Mouse (Mus musculus) CH12.LX (cell line): ENCODE data around the gene Mmp23. TPM values are rescaled to one million over a fixed set of nuclear protein-coding genes. Genes with fewer than 3 reads are reported as not detected.
A peak's percentile ranks its signal among the peaks of the same experiment; 100 is the strongest.

ENCODE experiments used
- DNase-seq: peaks from one replicate; pipeline ENCODE4 v3.0.0-alpha.2; 2013; ENCODE audit errors: extremely low read depth
- H3K27ac ChIP-seq: 2 replicates; pipeline ENCODE4 v1.5.1; 2012; ENCODE audit warnings: low read depth, mild to moderate bottlenecking, control low read depth, moderate library complexity; ENCODE audit not compliant: insufficient read depth
- H3K27me3 ChIP-seq: replicated peaks from 2 replicates; pipeline ENCODE3; 2012; ENCODE audit warnings: inconsistent platforms
- H3K36me3 ChIP-seq, 2 experiments: replicated peaks in 1 of 2; 2 replicates each; pipeline versions ENCODE3 to v1.6.1; 2012; ENCODE audit warnings: inconsistent platforms in 1 of 2, low read length in 1 of 2, mild to moderate bottlenecking in 1 of 2, mixed read lengths in 1 of 2, moderate library complexity in 1 of 2; ENCODE audit not compliant: control insufficient read depth in 1 of 2, insufficient read depth in 1 of 2
- H3K4me1 ChIP-seq, 2 experiments: 2 replicates each; pipeline ENCODE4 v1.6.1; 2012; ENCODE audit warnings: inconsistent platforms in 1 of 2, moderate library complexity in 1 of 2; ENCODE audit not compliant: insufficient read depth in 2 of 2, control insufficient read depth in 1 of 2
- H3K4me2 ChIP-seq: 2 replicates; pipeline ENCODE4 v1.6.1; 2012; ENCODE audit warnings: low read depth, mild to moderate bottlenecking, control low read depth; ENCODE audit not compliant: poor library complexity, insufficient read depth, severe bottlenecking
- H3K4me3 ChIP-seq, 3 experiments: fragments of 150-350 bp in 1 of 3; sonication (generic) in 1 of 3; replicated peaks in 1 of 3; 2 replicates each; pipeline versions ENCODE3 to v1.5.1; 2011 to 2012; ENCODE audit warnings: low read depth in 2 of 3, low read length in 2 of 3, mild to moderate bottlenecking in 2 of 3, moderate library complexity in 2 of 3, control low read depth in 1 of 3, improper control_type of control experiment in 1 of 3, inconsistent platforms in 1 of 3, mixed read lengths in 1 of 3; ENCODE audit not compliant: poor library complexity in 1 of 3
- H3K79me2 ChIP-seq: replicated peaks from 2 replicates; pipeline ENCODE4 v1.6.1; 2012; ENCODE audit warnings: mild to moderate bottlenecking, moderate library complexity; ENCODE audit not compliant: control insufficient read depth, poor library complexity, insufficient read depth, severe bottlenecking; ENCODE audit errors: extremely low read depth
- H3K9ac ChIP-seq: 2 replicates; pipeline ENCODE4 v1.6.1; 2012; ENCODE audit warnings: low read depth, mild to moderate bottlenecking, control low read depth, moderate library complexity; ENCODE audit not compliant: insufficient read depth
- H3K9me3 ChIP-seq: replicated peaks from 2 replicates; pipeline ENCODE3; 2012; ENCODE audit warnings: low read length, inconsistent platforms, mixed read lengths
- BHLHE40 ChIP-seq: IDR thresholded peaks from 2 replicates; pipeline ENCODE4 v1.6.1; 2011; ENCODE audit warnings: mild to moderate bottlenecking, low read depth, low read length, improper control_type of control experiment
- CHD1 ChIP-seq: IDR thresholded peaks from 2 replicates; pipeline ENCODE4 v1.6.1; 2012; ENCODE audit warnings: low read depth, low read length, improper control_type of control experiment, inconsistent platforms
- EP300 ChIP-seq: IDR thresholded peaks from 2 replicates; pipeline ENCODE4 v1.6.1; 2011; ENCODE audit warnings: low read length, improper control_type of control experiment
- MAX ChIP-seq: IDR thresholded peaks from 2 replicates; pipeline ENCODE4 v1.6.1; 2011; ENCODE audit warnings: low read length, improper control_type of control experiment
- NRF1 ChIP-seq: IDR thresholded peaks from 2 replicates; pipeline ENCODE4 v1.6.1; 2014; ENCODE audit warnings: low read depth, mild to moderate bottlenecking, inconsistent platforms, low read length, improper control_type of control experiment, moderate library complexity
- POLR2AphosphoS2 ChIP-seq: IDR thresholded peaks from 2 replicates; pipeline ENCODE4 v1.6.1; 2011; ENCODE audit warnings: low read depth, low read length, improper control_type of control experiment
- TBP ChIP-seq: conservative IDR thresholded peaks from 2 replicates; pipeline ENCODE4 v1.6.1; 2011; ENCODE audit warnings: low read depth, low read length, improper control_type of control experiment
- USF1 ChIP-seq: IDR thresholded peaks from 2 replicates; pipeline ENCODE4 v1.6.1; 2014; ENCODE audit warnings: low read depth, mild to moderate bottlenecking, inconsistent platforms, low read length, improper control_type of control experiment
- ZC3H11A ChIP-seq: IDR thresholded peaks from 2 replicates; pipeline ENCODE4 v1.6.1; 2012; ENCODE audit warnings: low read depth, mild to moderate bottlenecking, inconsistent platforms, low read length, improper control_type of control experiment
- ZNF384 ChIP-seq: IDR thresholded peaks from 2 replicates; pipeline ENCODE4 v1.6.1; 2012; ENCODE audit warnings: low read depth, low read length, improper control_type of control experiment, inconsistent platforms
- dilution Hi-C: fragments of 300-500 bp; cut with MboI; formaldehyde crosslinking; loops from 2 replicates; pipeline ENCODE4 v1.14.3; 2020; ENCODE audit warnings: low sequenced_read_pairs; ENCODE audit not compliant: extremely low pct_unique_long_range_greater_than_20kb, extremely low pct_ligation_motif_present
- in situ Hi-C: fragments of 300-500 bp; cut with MboI; formaldehyde crosslinking; loops from 3 replicates; pipeline ENCODE4 v1.14.3; 2019; ENCODE audit warnings: low sequenced_read_pairs, low pct_ligation_motif_present, low pct_unique_long_range_greater_than_20kb, mixed read lengths
- polyA plus RNA-seq: library from polyadenylated mRNA; unstranded; fragments of >175 nt; gene quantifications from 2 replicates; pipeline ENCODE4 v1.2.1, GENCODE M21; 2012; ENCODE audit warnings: low read depth; ENCODE audit not compliant: insufficient read length
- total RNA-seq, 2 experiments: library from RNA; depleted of rRNA; stranded (reverse); fragments of 300-350 nt in 1 of 2; fragments of >200 nt in 1 of 2; gene quantifications; 2 replicates each; pipeline ENCODE4 v1.2.3; 2012 to 2014

The Mmp23 gene
- total and polyA plus RNA-seq, 3 experiments = 1.1 to 7.9 (median 2.0) TPM

- TF ChIP-seq BHLHE40 = 0 out of 2 replicates have a peak, but pooled peaks have one; percentile 9
- peak; percentile 87 for TF ChIP-seq ZNF384
- TF ChIP-seq USF1 = no peak
- peak; percentile 77; the same call in 1 of the 2 replicates for TF ChIP-seq POLR2AphosphoS2
Observed at GRCm38 (mm10) chr4:155624338-155625291, 28.6 kb downstream of the Mmp23 start, which contains the start of gene Cdk11b (continued).

GRCm38 (mm10) chr4:155618321-155618720 is 34.9 kb downstream of the Mmp23 start:
- H3K36me3 ChIP-seq = peaks cover 62 to 86% of the 10 kb centered on the region in 2 experiments
- H3K4me1 ChIP-seq = peaks cover 0 to 16% of the 10 kb centered on the region in 2 experiments; a peak in 2 of 4 replicates
- no peak overlapping the region for H3K9ac ChIP-seq
- H3K9me3 ChIP-seq = no peaks in the 10 kb centered on the region
- no peak overlapping the region for H3K27ac ChIP-seq
- dilution Hi-C loops = no loop called here
- no peak overlapping the region for H3K4me2 ChIP-seq
- H3K79me2 ChIP-seq = peaks cover 10% of the 10 kb centered on the region
- H3K4me3 ChIP-seq = no peak overlapping the region
- H3K27me3 ChIP-seq = no peaks in the 10 kb centered on the region
- in situ Hi-C loops = no loop called here
- TF ChIP-seq TBP (no peak), MAX (no peak)
- TF ChIP-seq, all 38 proteins: peak for 0
- no peak for DNase-seq

- no peak for DNase-seq
- no peak overlapping the region for H3K4me2 ChIP-seq
- dilution Hi-C loops (no loop called here), in situ Hi-C loops (no loop called here)
- peaks cover 0 to 19% of the 10 kb centered on the region in 2 experiments; a peak in 2 of 4 replicates for H3K4me1 ChIP-seq
- H3K36me3 ChIP-seq = peaks cover 63 to 85% of the 10 kb centered on the region in 2 experiments
- H3K27me3 ChIP-seq = no peaks in the 10 kb centered on the region
- no peak overlapping the region for H3K27ac ChIP-seq
- TF ChIP-seq ZC3H11A (no peak), EP300 (no peak), CHD1 (no peak), NRF1 (no peak)
- TF ChIP-seq, all 38 proteins: peak for 0
- Histone ChIP-seq H3K9me3 (no peaks in the 10 kb centered on the region), H3K9ac (no peak overlapping the region), H3K4me3 (no peak overlapping the region), H3K79me2 (no peaks in the 10 kb centered on the region)
Observed at GRCm38 (mm10) chr4:155613264-155613663, 39.9 kb downstream of the Mmp23 start.
